Comparison of ENCODE assay signal across 19 mouse cellular contexts in the genomic region with DNA sequence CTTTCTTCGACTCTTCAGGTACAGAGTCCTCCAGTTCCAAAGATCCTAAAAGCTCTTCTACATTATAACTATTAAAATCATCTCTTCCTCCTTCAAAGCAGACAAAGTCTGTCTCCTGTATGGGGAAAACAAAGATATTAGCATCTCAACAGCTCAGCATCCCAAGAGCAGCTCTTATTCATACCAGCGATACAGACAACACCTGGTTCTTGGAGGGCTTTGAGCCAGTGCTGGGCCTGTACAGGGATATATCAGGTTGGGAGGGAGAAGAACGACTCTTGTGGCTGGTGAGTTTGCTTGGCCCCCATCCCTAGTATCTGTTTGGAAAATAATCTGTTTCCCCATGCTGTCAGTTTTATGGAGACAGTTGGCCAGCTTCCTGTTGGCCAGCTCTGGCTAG. TPM values are rescaled to one million over a fixed set of nuclear protein-coding genes. Genes with fewer than 3 reads are reported as not detected.
DNase-seq lines count a peak whose midpoint lies in the region.
"Had no signal": no experiment of that assay in that cellular context is flagged by ENCODE, and none has a peak within 500 bp of the region (broad histone marks: within the 10 kb centered on the region; RNA-seq: fewer than 3 reads in every experiment).

No protein-coding gene starts in this region.

- DNase-seq in heart, adult 11 months = peak; percentile 55
- no peak for DNase-seq in heart, postnatal 14 days
- peak; percentile 14 for DNase-seq in testis, postnatal 10 days (ENCODE audit: low spot score)
- no peak for DNase-seq in testis, postnatal 14 days (ENCODE audit: low spot score)
- DNase-seq in Muller cell, postnatal 12 days (ENCODE audit: inconsistent ontology term) = no peak
- DNase-seq: adrenal gland, adult 2 months; adrenal gland, postnatal 10 days; adrenal gland, postnatal 25 days; B cell, adult 2 months; cerebellum, adult 11 months; cerebellum, adult 18-20 months; cerebellum, adult 8-10 months; cerebellum, adult 9-11 months; cerebellum, postnatal 14 days; cerebellum, postnatal 36 days; embryo, embryonic 11 days; forebrain, postnatal 0 days had no signal

- intact Hi-C loops in heart, postnatal 14 days (cut with DNase I) = loop anchor here (5.0 kb wide), 1 partner anchor 63 kb away; no protein-coding TSS in a partner anchor

RNA-seq across cellular contexts. Expression of a gene that starts 10.5 kb away (rescaled TPM):
- total RNA-seq in heart, postnatal 14 days (2021) = 100 to 1,000 TPM; 104 to 115 TPM

RNA-seq across cellular contexts. Expression of a gene that starts 29.9 kb away (rescaled TPM):
- total RNA-seq in heart, postnatal 14 days (2021) = 10 to 100 TPM in 1 of 2 experiments, 1 to 10 TPM in 1; 9.6 to 13.0 TPM

RNA-seq across cellular contexts. Expression of a gene that starts 59.1 kb away (rescaled TPM):
- total RNA-seq in heart, postnatal 14 days (2021) = under 1 TPM in 1 of 2 experiments, not detected in 1; 0.07 TPM
- total RNA-seq: adrenal gland, adult 2 months; adrenal gland, postnatal 10 days; adrenal gland, postnatal 25 days; CH12.LX; common myeloid progenitor, adult 5-6 weeks had no signal

Comparison
In these comparisons a context has a peak if more than half of its experiments do, and no peak if none do; other contexts are left out.
1. DNase-seq: peak in heart, adult 11 months (single experiment) and testis, postnatal 10 days (single experiment); none in heart, postnatal 14 days (0 of 2), testis, postnatal 14 days (single experiment) and Muller cell, postnatal 12 days (single experiment).